Mouse (Mus musculus) urinary bladder, adult 18-20 months (tissue): ENCODE data around the gene Cep57.
A peak's percentile ranks its signal among the peaks of the same experiment; 100 is the strongest.

Source experiments
- DNase-seq, 2 experiments: peaks; one replicate each; pipeline ENCODE4 v3.0.0; 2022; ENCODE audit warnings: low spot score in 2 of 2, mixed read lengths in 2 of 2

The Cep57 gene

DNA sequence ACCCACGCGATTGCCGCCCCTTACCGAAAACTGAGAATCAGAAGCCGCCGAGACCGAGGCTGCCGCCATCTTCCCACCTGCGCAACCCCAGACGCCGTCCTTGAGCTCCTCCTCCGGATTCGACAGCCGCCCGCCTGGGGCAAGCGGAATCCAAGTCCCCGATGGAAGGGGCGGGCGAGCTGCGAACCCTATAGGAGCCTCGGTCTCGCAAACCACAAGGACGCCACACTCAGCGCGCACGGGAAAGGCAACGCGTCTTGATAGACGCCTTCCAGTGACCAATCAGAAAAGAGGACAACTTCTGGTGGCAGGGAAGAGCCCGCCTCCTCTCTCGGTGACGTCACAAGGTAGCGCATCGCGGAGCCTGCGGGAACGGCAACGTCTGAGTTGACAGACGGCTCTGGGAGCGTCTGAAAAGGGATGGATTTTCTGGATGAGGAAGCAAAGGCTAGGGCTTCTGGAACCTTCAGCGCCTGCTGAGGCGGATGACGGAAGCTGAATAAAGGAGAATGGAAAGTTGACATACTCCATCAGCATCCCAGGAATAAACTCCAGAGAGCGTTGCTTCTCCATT is at the start of gene Cep57:
Gene Cep57, minus strand, starts transcription at position 276 of the 574 bp plus-strand sequence.
- DNase-seq: peak; percentile 83 to 90

DNA sequence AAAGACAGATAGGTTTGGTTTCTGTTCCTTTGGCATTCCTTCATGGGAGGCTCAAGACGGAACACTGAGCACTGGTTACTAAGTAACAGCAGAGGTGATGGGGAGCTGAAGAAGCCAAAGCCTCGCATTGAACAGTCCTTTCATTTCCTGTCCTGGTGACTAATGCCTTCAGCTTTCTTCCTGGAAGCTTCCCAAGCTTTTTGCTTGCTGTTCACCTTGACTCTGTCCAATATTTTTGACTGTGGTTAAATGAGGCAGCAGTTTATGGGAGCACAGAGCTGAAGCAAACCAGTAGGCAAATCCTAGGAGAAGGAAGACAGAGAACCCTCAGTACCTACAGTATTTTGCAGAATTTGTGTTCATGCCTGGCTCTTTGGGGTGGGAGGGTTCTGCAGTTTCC is 48.4 kb upstream of the Cep57 start:
- no peak for DNase-seq

DNA sequence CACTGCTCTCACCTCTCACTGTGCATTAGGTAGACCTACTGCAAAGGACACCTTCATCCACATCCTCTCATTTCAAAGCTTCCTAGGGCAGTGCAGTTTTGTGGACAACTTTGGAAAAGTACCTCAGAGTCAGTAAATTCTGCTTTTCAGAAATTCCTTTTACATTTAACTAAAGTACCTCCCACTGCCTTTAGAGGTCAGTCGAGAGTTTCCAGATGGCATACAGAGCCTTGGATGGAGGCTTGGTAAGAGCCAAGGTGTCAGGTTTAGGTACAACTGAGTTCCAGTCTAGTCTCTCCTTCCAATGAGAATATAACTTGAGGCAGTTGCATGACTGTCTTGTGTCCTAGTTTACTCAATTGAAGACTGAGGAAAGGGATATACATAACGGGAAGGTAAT is 47.5 kb upstream of the Cep57 start:
- DNase-seq: no peak

DNA sequence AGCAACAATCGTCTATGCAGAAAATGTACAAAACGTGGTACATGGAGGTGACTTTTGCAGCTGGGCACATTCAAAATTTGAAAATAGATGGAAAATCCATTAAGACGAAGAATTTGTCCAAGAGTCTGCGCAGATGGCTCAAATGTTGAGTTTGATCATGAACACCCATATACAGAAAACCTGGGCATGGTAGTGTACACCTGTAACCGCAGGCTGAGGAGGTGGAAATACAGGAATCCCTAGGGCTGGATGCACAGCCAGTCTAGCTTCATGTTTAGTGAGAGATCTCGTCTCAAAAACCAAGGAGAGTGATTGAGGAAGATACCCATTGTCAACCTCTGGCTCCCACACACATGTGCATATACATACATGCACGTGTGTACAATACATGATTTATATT is 44.7 kb upstream of the Cep57 start:
- no peak for DNase-seq

DNA sequence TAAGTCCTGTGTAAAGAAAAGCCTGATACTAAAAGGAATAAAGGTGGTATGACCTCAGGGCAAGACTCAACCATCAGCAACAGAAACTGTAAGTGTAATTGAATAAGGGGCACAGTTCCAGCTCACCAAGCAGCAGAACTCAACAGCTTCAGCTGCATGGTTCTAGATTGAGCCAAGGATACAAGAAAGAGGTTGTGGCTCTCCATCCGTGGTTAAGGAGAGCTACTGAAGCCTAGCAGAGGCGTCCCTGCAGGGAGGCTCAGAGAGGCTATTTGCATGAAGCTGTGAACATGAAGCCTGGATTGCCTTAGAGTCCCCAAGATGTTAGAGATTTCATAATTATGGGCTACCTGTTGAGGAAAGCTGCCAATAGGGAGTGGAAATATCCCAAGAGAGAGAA is 40.7 kb upstream of the Cep57 start:
- no peak for DNase-seq

DNA sequence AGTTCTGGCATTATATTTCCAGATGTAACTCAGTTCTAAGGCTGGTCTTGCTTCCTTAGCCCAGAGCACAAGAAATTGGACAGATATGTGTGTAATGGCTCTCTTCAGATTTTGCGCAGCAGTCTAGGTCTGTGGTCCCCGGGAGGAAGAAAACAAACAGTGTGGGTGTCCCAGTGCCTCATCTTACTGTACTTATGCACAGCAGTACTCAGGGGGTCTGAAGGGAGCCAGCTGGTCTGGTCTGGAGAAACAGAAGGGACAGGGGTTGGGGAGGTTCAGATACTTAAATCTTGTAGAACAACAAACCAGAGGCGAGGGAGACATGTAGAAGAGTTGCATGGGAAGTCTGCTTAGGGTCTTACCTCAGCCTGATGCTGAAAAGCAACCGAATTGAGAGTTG is 29.9 kb upstream of the Cep57 start:
- no peak for DNase-seq

DNA sequence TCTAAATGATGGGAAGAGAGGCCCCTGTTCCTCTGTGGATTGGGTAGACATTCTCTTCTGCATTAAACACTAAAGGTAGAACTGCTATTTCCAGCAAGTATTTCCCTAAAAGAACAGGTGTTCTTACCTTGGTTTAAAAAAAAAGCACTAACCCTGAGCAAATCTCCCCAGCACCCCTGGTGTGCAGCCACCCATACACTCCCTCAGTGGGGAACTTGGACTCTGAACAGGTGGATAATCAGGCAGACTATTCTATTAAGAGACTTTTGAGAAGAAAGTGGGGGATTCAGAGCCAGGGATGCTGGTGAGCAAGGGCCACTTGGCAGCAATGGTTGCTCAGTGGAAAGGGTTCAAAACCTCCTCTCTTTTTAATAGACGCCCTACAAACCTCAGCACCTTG is 29.3 kb upstream of the Cep57 start:
- no peak for DNase-seq

DNA sequence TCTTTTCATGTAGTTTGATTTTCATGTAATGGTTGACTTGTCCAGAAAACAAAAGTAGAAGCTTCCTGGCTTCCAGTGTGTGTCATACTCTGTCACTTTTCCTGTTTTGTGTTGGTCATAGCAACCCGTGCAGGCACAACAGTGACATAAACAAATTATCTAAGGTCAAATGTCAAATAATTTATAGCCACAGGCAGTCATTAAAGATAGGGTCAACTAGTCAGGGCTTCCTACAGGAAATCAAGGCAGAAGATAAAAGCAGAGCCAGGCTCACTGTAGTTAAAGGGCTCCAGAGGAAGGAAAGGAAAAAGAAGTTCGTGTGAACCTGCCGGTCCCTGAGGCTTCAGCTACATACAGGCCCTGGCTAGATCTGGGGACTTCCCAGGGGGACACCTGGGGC is 27.0 kb upstream of the Cep57 start:
- no peak for DNase-seq

DNA sequence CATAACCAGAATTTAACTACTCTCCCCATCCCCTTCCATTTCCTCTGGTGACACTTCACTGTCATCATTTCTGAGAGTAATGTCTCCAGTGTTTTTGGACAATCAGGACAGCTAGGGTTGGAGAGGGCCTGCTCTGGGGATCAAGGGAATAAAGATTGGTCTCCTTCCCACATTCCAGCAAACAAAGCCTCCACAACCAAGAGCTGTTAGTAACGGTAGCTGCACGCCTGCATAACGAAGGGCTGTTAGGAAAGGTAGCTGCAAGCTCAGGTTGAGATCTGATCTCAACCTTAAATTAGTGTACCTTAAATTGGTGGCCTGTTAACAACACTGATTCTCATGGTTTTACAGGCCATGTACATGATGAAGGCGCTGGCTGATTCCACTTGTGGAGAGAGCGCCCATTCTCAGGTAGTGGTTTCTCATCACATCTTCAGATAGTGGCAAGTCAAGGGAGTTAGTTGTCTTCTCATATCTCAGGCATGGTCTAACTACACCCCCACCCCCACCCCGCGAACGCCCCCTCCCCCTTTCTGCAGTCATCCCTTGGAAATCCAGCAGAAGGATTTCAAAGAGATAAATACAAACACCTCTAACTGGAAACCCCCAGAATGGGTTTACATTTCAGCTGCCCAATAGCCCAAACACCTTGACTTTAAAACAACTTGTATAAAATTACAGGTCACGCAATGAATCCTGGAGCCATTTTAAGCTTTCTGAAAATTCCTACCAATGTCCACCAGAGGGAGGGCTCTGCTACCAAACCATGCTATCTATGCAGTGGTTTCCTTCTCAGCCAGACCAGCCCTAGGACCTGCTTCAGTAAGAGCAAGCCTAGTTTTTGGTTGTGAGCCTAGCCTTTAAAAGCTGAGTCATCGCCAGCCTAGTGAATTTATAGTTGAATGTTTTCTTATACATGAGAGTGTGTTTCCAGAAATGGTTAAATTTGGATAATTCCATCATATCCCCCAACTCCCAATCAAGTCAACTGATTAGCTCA is 21.9 kb upstream of the Cep57 start:
- DNase-seq: no peak

DNA sequence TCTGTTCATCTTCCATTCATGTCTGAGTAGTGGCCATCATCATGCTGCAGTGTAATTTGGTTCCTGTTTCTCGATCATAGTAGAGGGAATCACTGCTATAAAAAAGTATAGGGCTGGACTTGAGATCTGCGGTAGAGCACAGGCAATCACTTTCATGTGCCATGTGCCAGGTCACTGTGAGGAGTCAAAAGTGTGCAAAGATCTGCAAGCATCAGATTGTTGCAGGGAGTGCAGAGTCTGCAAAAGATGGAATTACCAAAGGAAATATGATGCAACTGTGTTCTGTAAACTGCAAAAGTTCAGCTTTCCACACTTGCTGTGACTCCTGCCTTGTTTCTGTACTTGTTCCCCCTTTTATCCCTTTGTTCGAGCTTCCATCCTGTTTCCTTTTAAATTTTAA is 20.7 kb upstream of the Cep57 start:
- no peak for DNase-seq

DNA sequence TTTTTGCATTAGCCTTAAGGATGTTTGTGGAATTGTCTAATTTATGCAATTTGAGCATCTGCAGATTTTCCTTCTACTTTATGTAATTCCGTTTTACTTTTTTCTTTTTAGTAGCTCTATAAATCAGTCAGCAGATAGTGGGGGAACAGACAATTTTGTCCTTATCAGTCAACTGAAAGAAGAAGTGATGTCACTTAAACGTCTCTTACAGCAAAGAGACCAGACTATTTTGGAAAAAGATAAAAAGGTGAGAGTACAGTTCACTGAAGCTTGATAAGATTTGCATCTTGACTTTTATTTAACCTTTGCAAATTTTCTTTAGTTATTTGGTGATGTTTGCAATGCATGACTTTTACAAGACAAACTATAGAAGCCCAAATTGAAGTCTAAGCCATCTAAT is 9.8 kb upstream of the Cep57 start:
- DNase-seq: no peak

DNA sequence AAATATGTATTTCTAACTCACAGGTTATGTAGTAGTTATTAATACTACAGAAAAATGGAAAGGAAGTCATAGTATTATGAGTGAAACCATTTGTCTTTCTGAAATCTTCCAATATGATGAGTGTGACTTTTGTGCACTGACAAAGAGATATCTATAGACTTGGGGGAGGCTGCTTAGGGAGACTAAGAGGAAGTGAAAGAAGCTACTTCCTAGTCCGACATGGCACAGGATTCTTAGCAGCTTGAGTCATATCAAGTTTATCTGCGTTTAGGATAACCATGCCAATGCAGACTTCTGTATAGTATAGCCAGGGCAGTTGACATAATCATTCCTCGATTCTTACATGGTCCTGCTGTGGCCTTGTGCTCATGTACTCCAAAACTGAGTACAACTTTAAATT is 8.3 kb upstream of the Cep57 start:
- DNase-seq: no peak

DNA sequence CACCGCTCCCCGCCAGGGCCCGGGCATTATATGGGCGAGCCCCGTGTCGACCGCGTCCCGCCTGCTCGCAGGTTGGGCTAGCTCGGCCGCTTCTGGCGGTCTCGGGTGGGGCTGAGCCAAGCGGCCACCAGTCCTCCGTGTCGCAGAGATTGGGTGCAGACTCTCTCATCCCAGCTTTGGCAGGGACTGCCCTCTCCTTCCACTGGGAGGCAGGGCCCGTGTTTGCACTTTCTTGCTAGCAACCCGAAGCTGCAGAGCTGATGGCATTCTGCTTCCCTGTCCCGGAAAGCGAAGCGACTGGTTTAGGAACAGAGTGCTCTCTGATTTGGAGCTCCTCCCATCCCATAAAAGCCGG is 1.2 kb upstream of the Cep57 start:
- no peak for DNase-seq

DNA sequence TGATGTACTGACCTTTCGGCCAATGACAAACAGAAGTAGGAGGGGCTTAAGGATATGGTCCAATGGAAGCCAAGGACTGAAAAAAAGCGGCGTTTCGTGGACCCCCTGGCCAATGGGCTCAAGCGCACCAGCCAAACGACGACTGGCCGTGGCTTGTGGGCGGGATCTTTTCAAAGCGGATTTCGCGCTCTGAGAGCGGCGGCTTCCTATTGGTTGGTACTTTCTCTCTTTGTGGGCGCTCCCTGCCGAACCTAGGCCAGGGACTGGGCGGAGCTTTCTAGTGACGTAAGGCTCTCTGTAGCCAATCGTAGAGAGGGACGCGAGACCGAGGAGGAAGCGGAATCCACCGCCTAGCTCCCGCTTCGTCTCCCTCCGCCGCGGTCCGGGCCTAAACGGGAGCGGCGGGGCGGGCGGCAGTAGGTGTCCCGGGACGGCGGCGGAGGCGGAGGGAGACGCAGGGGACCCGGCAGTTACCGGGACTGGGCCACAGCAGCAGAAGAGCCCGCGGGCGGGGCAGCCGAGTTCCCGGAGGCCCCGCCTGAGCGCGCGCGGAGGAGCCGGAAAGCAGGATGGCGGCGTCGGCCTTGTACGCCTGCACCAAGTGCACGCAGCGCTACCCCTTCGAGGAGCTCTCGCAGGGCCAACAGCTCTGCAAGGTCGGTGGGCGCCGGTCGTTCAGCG is 639 bp upstream of the Cep57 start, which contains the start of gene Fam76b:
Gene Fam76b, plus strand, starts transcription at position 311 of the 681 bp plus-strand sequence.
- DNase-seq: peak; percentile 99 to 100

DNA sequence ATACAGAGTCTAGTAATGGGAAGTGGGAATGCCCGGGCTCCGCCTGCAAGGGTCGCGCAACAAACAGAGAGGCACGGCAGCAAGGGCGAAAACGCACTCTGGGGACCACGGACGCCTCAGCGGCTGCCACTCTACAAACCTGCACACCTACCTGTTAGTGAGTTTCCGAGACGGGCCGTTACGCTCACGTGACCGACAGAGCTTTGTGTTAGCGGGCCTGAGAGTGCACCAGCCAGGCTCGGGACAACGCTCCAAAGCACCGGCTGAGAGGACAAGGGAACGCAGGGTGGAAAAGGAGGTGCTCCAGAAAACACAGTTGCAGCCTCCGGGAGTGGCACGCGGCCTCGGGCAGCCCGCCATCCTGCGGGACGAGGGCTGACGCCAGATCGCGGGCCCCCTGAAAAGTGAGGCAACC is 509 bp downstream of the Cep57 start:
- no peak for DNase-seq

DNA sequence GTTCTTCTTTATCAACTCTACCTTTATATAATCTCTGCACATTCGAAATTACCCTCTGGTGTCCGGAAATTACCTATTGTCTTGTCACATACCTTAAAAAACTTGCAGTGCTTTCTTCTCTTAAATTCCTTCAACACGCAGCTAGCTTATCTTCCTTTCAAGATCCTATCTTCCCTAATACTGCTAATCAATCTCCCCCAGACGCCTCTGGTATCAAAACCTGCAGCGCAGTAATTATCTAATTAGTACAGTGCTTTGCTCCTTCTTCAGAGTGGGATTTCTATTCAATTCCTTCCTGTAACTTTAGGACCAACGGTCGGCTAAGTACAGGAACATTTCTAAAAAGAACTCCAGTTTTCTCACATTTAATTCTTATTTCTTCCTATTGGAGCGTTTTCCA is 1.0 kb downstream of the Cep57 start:
- no peak for DNase-seq

DNA sequence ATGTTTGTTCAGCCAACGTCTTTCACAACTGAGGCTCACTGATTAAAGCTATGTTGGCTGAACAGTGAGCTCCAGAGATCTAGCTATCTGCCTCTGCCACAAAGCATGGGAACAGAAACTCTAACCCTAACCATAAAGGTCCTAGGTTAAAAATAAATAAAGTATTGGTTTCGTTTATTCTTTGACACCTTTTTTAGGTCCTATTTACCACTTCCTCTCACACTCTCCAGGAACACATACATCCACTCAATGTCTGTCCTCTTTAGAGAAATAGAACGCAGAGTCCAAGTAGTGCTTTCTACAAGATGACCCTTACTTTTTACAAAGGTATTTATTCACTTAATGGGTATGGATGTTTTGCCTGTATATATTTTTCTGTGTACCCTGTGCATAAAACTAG is 6.1 kb downstream of the Cep57 start:
- no peak for DNase-seq

DNA sequence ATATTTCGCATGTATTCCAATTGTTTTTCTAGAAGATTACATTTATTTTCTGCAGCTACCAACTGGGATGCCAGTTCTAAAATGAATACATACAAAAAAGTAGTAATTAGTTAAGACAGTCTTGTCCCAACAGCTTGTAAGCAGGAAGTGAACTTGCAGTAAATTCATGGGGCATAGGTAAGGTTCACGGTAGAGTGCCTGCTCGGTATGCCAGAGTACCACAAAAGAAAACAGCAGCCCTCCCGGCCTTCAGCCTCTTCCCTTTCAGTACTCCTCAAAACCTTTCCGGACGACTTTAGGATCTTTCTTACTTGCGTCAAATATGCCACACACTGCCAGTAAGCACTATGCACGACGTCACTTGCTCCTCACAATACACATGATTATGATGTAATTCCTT is 8.5 kb downstream of the Cep57 start:
- no peak for DNase-seq

DNA sequence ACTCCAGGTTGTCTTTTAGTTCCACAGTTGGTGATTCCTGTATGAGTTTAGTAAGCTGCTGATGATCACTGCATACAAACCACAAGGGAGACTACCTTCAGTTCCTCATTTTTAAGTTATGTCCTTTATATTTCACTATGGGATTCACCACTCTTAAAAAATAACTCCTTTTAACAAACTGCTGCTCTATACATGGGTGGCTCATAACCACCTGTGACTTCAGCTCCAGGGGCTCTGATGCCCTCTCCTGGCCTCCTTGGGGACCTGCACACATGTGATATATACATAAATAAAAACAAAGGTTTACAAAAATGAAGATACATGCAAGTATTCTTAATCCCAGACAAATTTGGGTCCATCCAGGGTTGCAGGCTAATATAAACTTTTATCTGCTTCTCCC is 17.0 kb downstream of the Cep57 start:
- no peak for DNase-seq

DNA sequence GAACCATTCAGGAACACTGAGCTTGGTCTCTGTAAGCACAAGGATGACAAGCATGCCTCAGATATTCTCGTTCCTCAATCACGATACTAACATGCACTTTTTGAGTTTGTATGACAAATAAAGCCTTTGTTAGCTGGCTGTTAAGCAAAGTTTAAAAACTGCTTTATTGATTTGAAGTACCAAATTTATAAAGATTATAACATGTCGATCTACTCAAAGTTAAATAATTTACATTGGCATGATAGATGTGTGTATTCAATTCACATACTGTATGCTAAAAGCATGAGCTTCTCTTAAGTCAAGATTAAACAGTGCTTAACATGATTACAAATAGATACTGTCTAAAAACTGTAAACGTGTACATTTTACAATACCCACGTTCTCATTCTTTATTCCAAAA is 19.2 kb downstream of the Cep57 start:
- no peak for DNase-seq

DNA sequence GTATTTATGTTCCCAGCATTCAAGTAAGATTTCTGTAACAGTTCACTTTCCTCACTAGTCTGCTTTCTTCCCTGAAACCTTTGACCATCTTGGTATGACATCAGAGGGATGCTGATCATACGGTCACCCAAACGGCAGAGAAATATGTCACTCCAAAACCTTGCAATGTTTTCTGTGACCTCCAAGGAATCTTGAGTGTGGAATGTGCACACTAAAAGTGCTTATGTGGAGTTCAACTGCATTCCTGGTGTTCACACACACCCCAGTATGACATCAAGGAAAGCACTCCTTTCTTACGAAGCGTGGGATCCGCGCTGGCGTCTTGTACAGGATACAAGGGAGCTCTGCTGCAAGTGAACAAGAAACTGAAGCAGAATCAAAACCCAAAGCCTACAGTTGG is 20.1 kb downstream of the Cep57 start:
- no peak for DNase-seq

DNA sequence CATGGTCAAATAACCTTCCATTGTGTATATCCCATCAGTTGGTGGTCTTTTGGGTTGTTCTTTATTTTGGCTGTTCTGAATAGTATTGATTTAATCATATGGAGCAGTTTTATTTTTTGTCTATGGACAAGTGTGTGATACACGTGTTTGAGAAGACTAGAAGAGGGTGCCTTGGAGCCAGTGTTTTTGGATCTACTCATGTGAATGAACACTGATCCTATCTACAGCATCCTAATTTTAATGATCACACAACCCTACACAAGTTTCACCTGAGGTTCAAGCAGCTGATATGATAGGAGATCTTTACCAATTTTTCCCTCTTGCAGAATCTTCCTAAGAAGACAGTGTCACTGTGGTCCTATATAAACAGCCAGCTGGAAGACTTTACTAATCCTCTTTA is 22.4 kb downstream of the Cep57 start:
- DNase-seq: no peak

DNA sequence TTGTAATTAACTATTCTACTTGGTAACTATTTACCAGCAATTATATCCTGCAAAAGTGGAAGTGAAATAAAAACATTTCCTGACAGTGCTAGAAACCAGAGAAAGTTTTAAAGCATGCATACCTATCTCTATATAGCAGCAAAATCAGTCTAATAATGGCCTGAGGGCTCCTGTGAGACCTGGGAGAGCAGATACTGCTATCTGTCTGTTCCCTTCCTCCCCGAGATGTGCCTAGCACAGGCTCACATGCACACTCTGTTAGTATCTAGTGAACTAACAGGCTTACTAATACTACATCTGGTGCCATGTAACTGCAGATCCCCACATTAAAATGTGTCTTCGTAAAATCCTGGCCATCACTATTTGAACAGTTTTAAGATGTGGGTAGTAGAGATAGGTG is 32.2 kb downstream of the Cep57 start:
- DNase-seq: no peak
